Mouse (Mus musculus): Measurements from ENCODE around the gene Foxo1. TPM values are rescaled to one million over a fixed set of nuclear protein-coding genes. Genes with fewer than 3 reads are reported as not detected.

The Foxo1 gene
- polyA plus RNA-seq, 1 experiment: 8.5 TPM

DNA sequence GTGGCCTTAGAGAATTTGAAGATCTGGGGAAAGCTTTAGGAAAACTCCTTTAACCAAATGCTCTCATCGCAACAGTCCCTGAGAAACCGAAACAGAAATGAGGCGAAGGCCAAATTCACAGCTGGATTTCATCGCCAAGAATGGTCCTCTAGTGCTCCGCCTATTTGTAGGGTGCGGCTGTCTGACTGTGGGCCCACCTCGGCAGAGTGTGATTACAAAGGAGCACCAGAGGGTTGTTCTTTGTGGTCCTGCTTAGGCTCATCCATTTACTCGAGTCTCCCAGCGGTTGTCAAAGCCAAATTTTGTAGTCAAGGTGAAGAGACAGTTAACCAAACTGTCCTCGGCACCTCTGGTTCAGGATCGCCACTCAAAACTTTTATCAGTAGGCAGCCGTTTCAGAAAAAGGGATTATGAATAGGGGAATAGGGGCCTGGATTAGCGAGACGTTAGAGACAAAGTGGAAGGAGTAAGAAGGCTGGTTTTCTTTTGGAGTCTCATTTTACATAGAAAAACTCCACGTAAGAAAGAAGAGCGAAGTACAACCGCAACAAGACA, 1.5 kb upstream of the Foxo1 start:
- Histone ChIP-seq H3K4me3 (ENCODE audit: insufficient read depth, low read length) (no peak overlapping the region), H3K4me1 (ENCODE audit: control insufficient read depth, insufficient read depth, low read length) (no peaks in the 10 kb centered on the region), H3K27ac (ENCODE audit: insufficient read depth, low read length) (no peak overlapping the region)
- no peak for TF ChIP-seq CTCF (IDR thresholded peaks at IDR 0.05; ENCODE audit: extremely low read depth, insufficient read depth, low read length)
- no peak for TF ChIP-seq POLR2A (IDR thresholded peaks at IDR 0.05; ENCODE audit: extremely low read depth, insufficient read depth, low read length)

DNA sequence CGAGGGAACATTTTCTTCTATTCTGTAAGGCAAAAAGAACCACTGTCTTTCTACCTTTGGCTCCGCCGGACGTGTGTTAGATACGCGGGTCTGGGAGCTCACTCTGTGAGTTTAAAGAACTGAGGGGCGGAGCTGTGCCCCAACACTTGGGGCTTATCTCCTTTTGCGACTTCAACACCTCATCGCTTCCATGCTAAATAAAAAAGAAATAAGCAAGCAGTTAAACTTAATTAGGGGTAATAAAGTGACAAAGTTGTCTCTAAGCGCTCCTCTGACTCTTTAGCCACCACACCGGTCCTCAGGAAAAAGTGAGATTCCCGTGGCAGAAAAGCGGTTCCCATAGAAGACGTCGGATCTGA, 864 bp upstream of the Foxo1 start:
- H3K27ac ChIP-seq (ENCODE audit: insufficient read depth, low read length): no peak overlapping the region
- H3K4me3 ChIP-seq (ENCODE audit: insufficient read depth, low read length): peak overlapping the region; percentile 88
- no peaks in the 10 kb centered on the region for H3K4me1 ChIP-seq (ENCODE audit: control insufficient read depth, insufficient read depth, low read length)
- TF ChIP-seq POLR2A (IDR thresholded peaks at IDR 0.05; ENCODE audit: extremely low read depth, insufficient read depth, low read length) (no peak), CTCF (IDR thresholded peaks at IDR 0.05; ENCODE audit: extremely low read depth, insufficient read depth, low read length) (no peak)

DNA sequence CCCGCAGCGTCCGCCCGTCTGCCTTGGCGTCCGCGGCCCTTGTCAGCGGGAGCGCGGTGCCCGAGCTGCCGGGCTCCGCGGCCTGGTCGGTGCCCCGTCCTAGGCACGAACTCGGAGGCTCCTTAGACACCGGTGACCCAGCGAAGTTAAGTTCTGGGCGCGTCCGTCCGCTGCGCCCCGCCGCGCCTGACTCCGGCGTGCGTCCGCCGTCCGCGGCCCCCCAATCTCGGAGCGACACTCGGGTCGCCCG, 276 bp downstream of the Foxo1 start:
- H3K27ac ChIP-seq (ENCODE audit: insufficient read depth, low read length): peak overlapping the region; percentile 97
- peak overlapping the region; percentile 88 for H3K4me3 ChIP-seq (ENCODE audit: insufficient read depth, low read length)
- no peaks in the 10 kb centered on the region for H3K4me1 ChIP-seq (ENCODE audit: control insufficient read depth, insufficient read depth, low read length)
- TF ChIP-seq POLR2A (IDR thresholded peaks at IDR 0.05; ENCODE audit: extremely low read depth, insufficient read depth, low read length) (no peak), CTCF (IDR thresholded peaks at IDR 0.05; ENCODE audit: extremely low read depth, insufficient read depth, low read length) (no peak)

DNA sequence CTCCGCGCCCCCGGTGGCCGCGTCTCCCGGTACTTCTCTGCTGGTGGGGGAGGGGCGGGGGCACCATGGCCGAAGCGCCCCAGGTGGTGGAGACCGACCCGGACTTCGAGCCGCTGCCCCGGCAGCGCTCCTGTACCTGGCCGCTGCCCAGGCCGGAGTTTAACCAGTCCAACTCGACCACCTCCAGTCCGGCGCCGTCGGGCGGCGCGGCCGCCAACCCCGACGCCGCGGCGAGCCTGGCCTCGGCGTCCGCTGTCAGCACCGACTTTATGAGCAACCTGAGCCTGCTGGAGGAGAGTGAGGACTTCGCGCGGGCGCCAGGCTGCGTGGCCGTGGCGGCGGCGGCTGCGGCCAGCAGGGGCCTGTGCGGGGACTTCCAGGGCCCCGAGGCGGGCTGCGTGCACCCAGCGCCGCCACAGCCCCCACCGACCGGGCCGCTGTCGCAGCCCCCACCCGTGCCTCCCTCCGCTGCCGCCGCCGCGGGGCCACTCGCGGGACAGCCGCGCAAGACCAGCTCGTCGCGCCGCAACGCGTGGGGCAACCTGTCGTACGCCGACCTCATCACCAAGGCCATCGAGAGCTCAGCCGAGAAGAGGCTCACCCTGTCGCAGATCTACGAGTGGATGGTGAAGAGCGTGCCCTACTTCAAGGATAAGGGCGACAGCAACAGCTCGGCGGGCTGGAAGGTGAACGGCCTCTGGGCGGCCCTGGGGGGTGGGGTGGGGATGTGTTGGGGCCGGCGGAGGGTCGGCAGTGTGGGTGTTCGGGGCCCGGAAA, 789 bp downstream of the Foxo1 start:
- Histone ChIP-seq H3K4me3 (ENCODE audit: insufficient read depth, low read length) (peak overlapping the region; percentile 88), H3K4me1 (ENCODE audit: control insufficient read depth, insufficient read depth, low read length) (no peaks in the 10 kb centered on the region; the same call in 1 of the 2 replicates), H3K27ac (ENCODE audit: insufficient read depth, low read length) (peak overlapping the region; percentile 97)
- TF ChIP-seq POLR2A (IDR thresholded peaks at IDR 0.05; ENCODE audit: extremely low read depth, insufficient read depth, low read length) (no peak), CTCF (IDR thresholded peaks at IDR 0.05; ENCODE audit: extremely low read depth, insufficient read depth, low read length) (no peak)

DNA sequence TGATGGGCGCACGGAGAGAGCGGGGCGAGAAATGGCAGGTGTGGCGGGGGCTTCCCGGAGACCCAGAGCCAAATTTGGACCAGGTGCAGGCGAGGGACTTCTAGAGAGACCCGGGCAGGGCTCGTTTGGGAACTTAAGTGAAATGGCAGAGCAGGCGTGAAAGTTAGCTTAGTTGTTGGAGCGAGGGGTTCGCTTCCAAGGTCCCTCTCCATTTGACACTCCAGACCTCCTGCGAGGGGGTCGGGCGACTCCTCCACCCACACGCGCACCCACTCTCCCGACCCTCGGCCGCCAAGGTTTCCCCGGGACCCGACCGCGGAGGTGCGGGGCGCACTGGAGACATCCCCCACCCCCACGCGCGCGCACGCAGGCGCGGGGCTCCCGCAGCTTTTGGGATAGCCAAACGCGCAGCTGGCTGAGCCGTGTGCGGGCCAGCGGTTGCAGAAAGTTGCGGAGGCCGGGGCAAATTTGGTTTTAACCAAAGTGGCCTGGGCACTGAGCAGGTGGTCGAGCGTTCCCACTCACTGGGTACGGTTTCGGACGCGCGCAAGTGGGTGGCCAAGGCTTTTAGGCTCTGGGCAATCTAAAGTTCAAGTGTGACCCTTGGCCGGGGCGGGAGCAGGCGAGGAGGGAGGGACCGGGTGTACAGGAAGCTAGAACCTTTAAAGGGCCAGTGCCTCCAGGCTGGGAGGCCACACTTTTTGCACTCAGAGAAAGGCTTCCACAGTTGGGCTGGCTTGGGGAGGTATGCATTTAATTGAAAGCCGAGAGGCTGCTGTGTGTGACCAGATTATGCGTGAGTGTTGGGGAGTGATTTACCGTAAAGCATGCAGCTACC, 1.6 kb downstream of the Foxo1 start:
- peak overlapping the region; percentile 64 for H3K27ac ChIP-seq (ENCODE audit: insufficient read depth, low read length)
- no peak for TF ChIP-seq POLR2A (IDR thresholded peaks at IDR 0.05; ENCODE audit: extremely low read depth, insufficient read depth, low read length)
- TF ChIP-seq CTCF (IDR thresholded peaks at IDR 0.05; ENCODE audit: extremely low read depth, insufficient read depth, low read length): no peak

DNA sequence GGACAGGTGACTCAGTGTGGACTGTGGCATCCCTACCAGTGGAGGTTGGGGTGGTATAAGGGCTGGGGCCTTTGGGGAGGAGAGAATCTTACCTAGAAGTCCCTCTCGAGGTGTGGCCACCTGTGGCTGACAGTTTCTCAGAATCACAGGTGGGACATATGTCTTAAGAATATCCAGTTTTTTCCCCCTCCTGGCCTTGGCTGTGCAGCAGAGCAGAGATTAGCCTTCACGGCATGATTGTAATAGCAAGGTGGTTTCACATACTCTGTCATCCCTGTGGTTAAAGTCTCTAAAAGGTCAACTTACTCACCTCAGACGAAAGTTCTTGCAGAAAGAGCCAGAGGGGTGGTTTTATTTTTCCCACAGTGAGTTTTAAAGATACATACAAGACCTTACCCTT, 2.4 kb downstream of the Foxo1 start:
- peak overlapping the region; percentile 88 for H3K4me3 ChIP-seq (ENCODE audit: insufficient read depth, low read length)
- no peak overlapping the region for H3K27ac ChIP-seq (ENCODE audit: insufficient read depth, low read length)
- H3K4me1 ChIP-seq (ENCODE audit: control insufficient read depth, insufficient read depth, low read length): no peaks in the 10 kb centered on the region; the same call in 1 of the 2 replicates
- TF ChIP-seq POLR2A (IDR thresholded peaks at IDR 0.05; ENCODE audit: extremely low read depth, insufficient read depth, low read length): no peak

More for the DNA sequence above, 1.6 kb downstream of the Foxo1 start:
- H3K4me3 ChIP-seq (ENCODE audit: insufficient read depth, low read length): peak overlapping the region; percentile 88
- H3K4me1 ChIP-seq (ENCODE audit: control insufficient read depth, insufficient read depth, low read length): no peaks in the 10 kb centered on the region; the same call in 1 of the 2 replicates

DNA sequence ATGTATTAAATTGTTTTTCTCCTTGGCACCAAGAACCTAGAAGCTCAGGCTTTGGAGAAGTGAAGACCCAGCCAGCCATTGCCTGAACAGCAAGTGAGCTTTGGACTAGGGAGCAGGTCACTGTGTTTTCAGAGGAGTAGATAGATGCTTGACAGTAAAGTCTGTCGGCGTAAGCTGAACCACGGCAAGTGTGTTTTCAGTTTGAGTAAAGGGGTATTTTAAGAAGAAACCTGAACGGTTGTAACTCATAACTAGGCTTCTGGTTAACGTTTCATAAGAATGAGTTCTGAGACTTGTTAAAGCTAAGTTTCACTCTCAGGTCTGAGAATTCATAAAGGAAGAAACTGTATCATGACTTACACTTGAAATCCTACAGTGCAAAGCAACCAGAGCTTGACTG, 3.2 kb downstream of the Foxo1 start:
- Histone ChIP-seq H3K4me3 (ENCODE audit: insufficient read depth, low read length) (no peak overlapping the region; the same call in 1 of the 2 replicates), H3K4me1 (ENCODE audit: control insufficient read depth, insufficient read depth, low read length) (no peaks in the 10 kb centered on the region; the same call in 1 of the 2 replicates), H3K27ac (ENCODE audit: insufficient read depth, low read length) (no peak overlapping the region)
- TF ChIP-seq POLR2A (IDR thresholded peaks at IDR 0.05; ENCODE audit: extremely low read depth, insufficient read depth, low read length) (no peak), CTCF (IDR thresholded peaks at IDR 0.05; ENCODE audit: extremely low read depth, insufficient read depth, low read length) (no peak)

DNA sequence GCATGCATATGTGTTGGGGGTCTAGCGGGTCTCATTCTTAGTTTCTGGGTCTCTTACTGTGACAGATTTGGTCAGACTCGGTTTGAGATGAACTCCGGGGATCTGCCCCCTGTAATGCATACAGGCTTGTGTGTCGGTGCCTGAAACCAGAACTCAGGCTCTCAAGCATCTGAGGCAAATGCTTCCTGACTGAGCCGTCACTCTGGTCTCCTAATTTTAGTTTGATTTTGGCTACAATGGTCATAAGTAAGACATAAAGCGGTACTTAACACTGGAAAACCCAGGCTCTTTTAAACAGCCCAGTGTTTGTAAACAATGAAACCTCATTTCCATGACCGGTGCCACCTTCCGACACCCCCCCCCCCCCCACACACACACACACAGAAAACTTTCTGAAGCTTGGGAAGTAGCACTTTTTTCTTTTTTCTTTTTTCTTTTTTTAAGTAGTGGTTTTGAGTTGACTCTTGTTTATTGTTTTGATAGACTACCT, 4.3 kb downstream of the Foxo1 start:
- TF ChIP-seq CTCF (IDR thresholded peaks at IDR 0.05; ENCODE audit: extremely low read depth, insufficient read depth, low read length) (no peak), POLR2A (IDR thresholded peaks at IDR 0.05; ENCODE audit: extremely low read depth, insufficient read depth, low read length) (no peak)
- Histone ChIP-seq H3K27ac (ENCODE audit: insufficient read depth, low read length) (no peak overlapping the region), H3K4me1 (ENCODE audit: control insufficient read depth, insufficient read depth, low read length) (no peaks in the 10 kb centered on the region; the same call in 1 of the 2 replicates), H3K4me3 (ENCODE audit: insufficient read depth, low read length) (no peak overlapping the region)

DNA sequence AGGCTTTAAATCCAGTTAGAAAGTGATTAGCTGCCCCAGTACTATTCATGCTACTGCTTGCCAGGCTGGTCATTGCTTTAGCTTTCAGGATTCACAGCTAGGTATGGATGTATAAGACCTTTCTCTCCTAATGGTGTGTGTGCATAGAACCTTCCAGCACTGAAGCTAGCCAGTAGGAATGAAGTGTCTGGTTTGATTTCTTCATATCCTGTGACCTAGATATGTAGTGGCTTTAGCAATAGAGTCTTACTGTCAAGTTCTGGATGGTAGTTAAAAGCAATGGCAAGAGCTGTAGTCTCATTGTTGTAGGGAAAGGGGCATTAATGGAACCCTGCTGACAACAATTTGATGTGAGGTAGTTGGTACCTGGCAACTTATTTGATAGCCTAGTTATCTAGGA, 6.3 kb downstream of the Foxo1 start:
- Histone ChIP-seq H3K27ac (ENCODE audit: insufficient read depth, low read length) (no peak overlapping the region), H3K4me1 (ENCODE audit: control insufficient read depth, insufficient read depth, low read length) (no peaks in the 10 kb centered on the region; the same call in 1 of the 2 replicates), H3K4me3 (ENCODE audit: insufficient read depth, low read length) (no peak overlapping the region)
- TF ChIP-seq CTCF (IDR thresholded peaks at IDR 0.05; ENCODE audit: extremely low read depth, insufficient read depth, low read length) (no peak), POLR2A (IDR thresholded peaks at IDR 0.05; ENCODE audit: extremely low read depth, insufficient read depth, low read length) (no peak)

Measured in cortical plate, adult 2 months (tissue).